Mouse (Mus musculus) yolk sac, embryonic 10.5 days (tissue): Measurements from ENCODE around the gene Nfic.

ENCODE experiments used
- DNase-seq: peaks from one replicate; pipeline ENCODE4 v3.0.0-alpha.2; 2017; ENCODE audit warnings: low spot score

Nfic gene

DNA sequence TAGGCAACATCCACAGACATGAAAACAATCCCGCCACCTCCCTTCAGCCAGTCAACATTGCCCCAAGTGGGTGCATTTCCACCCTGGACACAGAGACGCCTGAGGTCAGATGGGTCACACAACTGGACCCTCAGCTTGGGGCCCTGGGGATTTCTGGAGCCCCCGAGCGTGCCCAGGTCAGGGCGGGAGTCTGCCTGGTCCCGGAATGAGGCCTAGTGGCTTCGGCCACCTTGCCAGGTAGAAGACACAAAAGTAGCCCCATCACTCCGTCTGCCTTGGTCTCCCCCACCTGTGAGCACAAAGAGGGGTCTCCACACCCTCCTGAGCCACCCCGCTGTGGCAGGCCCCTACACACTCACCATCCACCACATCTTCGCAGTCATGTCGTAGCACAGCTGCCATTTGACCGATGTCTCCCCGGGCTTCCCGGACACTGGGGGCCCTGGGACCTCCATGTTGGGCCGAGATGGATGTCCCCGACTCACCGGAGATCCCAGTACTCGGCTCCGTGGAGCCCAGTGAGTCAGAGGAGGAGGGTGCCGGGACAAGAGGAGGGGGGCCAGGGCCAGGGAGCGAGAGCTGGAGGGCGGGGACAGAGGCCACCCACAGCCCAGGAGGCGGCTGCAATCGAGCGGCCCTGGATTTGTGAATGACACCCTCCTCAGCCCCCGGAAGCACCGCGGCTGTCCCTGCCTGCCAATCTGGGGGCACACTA is at the start of gene Nfic:
Gene Nfic, minus strand, starts transcription at position 455 of the 715 bp plus-strand sequence.
- DNase-seq: no peak

DNA sequence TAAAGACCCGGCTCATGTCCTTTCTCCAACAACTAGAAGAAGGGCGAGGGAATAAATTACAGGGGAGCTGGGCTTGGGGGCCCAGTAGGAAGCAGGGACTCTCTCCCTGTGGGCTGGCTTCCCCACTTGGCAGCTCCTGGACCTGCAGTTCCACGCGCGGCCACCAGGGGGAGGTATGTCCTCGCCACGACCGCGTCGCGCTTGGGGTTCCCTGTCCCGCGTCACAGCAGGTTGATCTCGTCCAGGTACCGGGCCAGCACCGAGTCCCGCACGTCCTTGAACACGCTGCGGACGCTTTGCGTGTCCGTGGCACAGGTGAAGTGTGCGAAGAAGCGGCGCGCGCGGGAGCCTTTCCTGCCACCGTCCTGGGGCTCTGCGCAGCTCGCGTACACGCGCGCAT is 47.2 kb upstream of the Nfic start:
- peak; percentile 58 for DNase-seq

DNA sequence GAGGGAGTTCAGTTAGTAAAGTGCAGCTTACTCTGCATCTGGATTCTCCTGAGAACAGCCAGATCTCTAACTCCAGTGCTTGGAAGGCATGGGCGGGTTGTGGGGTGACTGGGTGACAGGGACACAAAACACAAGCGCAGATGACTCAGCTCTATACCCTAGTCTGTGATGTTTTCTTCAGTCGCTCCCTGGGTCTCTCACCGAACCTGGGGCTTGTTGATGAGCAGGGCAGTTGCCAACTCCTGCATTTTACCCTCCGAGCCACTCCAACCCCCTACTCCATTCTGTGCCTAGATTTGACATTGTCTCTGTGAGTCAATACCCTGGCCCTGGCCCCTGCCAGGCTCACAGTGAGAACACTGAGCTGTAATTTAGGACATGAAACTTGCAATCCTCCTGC is 46.4 kb upstream of the Nfic start:
- no peak for DNase-seq

DNA sequence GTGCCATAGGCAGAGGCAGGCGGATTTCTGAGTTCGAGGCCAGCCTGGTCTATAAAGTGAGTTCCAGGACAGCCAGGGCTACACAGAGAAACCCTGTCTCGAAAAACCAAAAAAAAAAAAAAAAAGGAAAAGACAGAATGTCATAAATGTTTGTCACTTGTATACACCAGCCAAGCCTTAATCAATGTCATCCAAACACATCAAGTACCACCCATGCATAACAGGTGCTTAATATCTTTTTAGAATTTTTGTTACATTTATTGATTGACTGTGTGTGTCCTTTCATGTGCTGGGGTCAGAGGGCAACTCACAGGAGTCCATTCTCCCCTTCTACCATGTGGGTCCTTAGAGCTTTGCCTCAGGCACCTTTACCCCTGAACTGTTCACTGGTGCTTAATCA is 44.6 kb upstream of the Nfic start, which contains the start of gene S1pr4:
Gene S1pr4, minus strand, starts transcription at position 101 of the 400 bp plus-strand sequence.
- no peak for DNase-seq

DNA sequence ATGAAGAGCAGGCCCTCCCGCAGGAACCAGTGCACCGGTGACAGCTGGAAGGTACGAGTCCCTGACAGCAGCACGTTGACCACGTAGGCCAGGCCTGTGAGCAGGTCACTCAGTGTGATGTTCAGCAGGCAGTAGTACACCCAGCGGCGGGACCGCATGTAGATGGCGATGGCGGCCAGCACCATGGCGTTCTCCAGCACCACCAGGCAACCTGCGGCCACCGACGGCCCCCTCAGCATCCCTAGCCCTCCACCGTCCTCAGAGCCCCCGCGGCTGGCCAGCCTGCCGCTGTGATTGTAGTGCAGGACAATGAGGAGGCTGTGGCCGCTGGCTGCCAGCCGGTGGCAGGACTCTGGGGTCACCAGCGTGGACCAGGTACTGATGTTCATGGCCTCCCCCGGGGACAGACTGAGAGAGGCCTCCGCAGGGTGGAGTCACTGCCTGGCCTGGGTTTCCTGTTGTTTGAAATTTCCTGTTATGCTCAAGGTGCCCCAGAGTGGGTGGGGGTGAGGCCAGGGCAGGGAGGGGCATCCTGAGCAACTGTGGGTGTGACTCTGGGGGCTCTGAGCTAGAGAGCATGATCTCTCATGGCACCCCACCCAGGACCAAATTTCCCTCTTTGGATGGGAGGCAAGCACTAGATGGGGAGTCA is 43.9 kb upstream of the Nfic start:
- DNase-seq: no peak

DNA sequence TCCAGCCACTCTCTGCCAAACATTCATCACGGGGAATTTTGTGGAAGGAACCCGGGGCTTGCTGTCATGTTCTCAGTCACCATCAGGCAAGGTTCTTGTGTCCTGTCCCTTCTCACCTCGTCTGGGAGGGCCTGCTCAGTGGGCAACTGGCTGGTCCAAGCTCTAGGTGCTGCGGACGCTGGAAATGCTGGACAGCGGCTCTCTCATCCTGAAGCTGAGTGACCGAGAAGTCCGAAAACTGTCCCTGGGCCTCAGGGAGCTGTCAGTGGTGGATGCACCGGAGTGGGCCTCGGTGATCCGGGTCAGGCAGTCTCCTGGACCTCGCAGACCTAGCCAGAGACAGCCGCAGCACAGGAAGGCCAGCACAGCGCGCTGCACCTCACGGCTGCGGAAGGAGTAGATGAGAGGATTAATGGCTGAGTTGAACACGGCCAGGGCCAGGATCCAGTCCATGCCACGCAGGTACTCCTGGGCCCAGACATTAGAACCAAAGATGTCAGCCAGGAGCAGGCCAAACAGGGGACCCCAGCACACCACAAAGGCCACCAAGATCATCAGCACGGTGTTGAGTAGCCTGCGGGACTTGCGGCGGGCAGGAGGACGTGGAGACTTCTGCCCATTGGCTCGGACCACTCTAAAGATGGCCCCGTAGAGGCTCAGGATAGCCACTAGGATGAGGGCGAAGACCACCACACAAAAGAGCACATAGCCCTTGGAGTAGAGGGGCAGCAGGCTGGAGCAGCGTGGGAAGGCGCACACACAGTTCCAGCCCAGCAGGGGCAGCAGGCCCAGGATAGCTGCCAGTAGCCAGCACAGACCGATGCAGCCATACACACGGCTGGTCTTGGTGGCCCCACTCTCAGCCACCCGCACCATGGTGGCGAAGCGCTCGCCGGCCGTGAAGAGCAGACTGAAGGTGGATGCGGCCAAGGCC is 43.1 kb upstream of the Nfic start:
- no peak for DNase-seq

DNA sequence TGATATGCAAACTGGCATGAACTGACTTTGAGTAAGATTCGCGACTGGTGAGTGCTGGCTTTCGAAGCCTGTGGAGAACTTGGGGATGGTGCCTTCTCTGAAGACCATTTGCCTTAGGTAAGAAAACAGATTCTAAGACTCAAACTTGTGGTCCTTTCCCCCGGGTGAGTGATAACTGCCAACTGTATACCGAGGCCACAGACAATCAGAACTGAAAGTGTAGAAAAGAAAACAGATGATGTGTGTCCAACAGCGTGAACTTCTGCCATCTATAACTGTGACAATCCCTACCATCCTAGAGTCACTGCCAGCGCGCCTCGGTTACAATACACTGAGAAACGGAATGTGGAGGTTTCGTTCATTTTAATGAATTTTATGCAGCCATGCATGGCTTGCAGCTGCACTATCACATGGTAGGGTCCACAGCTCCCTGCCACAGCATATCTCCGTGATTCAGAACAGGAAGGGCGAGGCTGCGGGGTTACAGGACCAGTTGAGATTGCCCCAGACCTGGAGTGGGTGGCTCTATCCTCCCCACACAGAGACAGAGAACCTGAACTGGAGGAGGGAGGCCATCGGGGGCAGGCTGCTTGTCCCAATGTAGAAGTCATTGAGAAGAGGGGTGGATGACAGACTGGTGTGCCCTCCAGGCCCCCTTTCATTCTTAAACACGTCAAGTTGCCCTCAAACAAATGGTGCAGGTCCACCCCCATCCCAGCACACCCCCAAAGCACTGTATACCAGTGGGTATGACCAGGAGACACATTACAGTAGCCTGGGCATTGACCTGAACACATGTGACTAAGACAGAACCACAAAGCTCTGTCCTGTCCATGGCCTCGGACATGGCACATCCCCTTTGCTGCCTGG is 42.2 kb upstream of the Nfic start:
- no peak for DNase-seq

DNA sequence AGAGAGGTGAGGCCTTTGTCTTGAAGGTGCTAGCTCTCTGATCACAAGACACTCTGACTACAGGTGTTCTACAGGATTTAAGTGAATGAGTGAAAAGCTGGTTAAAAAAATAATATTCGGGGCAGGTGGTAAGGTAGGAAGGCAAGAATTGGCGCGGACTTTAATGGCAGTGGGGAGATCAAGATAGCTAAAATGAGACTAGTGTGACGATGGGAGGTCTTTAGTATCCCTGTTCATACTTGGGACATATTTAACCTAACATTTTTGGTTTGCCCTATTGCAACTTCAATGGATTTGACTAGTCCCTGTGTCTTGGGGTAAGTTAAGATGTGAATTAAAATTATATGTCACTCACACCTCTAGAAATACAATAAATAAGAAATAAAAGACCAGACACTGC is 41.5 kb upstream of the Nfic start:
- no peak for DNase-seq

DNA sequence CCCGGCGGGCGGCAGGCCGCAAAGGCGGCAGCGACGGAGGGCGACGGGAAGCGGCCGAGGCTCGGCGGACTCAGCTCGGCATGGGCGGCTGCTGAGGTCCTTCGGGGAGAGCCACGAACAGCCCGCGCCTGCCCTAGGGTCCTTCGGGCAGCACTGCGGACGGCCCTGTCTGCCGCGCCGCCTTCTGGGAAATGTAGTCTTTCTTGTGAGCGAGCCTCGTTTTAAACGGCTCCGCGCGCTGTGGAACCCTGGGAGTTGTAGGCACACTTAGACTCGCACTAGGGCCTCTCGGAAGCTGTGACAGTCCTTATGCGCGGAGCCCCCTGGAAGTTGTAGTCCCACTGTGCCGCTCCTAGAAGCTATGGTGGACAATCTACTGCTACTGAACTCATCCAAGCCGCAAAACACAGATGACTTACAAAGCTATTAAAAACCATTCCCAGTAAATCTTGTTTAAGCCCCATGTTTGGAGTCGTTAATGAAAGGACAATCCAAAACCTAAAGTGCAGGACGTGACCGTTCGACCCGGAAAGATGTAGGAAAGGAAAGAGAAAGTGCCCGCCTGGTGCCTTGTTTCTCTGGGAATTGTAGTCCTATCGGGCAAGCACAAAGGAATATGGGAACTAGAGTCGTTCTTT is 40.9 kb upstream of the Nfic start, which contains the start of gene Ncln:
Gene Ncln, minus strand, starts transcription at position 129 of the 638 bp plus-strand sequence.
- peak; percentile 98 for DNase-seq

DNA sequence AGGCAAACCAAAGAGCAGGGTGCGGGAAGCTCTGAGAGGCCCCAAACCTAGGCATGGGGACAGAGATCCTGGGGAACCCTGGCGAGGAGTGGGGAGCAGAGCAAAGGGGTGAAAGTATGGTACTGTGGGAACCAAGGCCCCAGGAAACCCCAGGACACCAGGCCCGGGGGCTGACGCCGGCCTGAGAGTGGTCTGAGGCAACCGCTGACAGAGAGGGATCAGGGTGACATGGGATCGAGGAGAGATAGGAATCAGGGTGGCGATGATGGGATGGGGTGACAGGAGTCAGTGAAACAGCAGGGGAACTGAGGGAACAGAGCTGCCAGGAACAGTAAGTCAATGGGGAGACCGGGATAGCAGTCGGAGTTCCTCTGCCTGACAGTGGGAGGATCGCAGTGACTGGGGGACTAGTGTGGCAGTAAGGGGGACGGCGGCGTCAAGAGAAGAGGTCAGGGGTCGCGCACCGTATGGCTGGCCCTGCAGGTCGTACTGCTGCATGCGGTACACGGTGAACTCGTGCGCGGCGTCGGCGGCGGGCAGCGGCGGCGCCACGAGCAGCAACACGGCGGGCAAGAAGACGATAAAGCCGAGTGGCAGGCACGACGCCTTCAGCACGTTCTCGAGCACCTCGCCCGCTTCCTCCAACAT is 40.3 kb upstream of the Nfic start:
- no peak for DNase-seq

DNA sequence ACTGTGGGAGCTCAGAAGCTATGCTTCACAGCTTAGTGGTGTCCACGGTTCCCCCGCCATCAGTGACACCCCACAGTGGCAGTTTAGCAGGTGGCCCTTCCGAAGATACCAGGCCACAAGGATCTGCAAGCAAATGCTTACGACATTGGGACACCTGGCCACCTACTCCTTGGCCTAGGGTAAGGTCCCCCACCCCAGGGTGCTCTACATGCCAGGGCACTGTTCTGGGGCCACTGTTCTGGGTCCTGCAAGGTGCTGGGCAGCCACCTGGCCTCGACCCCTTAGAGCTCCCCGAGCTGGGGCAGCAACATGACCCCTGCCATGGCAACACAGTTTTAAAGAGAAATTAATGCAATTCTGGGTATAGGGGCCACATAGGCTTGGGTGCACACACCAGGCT is 39.7 kb upstream of the Nfic start:
- no peak for DNase-seq

DNA sequence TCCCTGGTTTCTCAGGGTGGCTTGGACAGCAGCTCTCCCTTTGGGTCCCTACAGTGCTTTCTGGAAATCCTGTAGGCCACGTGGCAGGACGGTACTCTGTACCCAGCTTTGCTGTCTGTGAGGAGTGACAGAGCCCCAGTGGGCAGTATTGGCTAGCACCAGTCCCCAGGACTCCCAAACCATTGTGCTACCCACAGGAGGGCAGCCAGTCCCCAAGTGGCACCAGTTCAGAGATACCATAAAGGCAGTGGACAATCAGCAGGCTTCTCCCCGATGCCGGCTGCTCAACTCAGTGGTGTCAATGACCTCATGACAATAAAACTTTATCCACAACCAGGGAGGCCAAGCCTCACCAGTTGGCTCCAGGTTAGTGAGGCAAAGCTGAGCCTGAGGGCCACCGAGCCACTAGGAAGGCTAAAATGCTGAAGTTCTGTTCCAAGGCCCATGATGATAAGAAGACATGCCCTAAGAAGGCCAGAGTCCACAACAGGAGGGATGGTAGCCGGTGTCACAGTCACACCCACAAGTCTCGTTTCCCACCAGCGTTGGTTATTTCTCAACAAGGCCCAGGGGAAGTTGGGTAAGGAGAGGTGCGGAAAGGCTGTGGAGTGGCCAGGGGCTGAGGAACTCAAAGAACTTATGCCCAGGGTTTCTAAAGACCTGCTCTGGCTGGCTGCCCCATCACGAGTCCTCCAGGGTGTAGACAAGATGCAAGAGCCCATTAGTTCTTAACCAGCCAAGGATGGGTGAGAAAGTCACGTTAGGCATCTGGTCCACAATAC is 39.0 kb upstream of the Nfic start:
- no peak for DNase-seq

DNA sequence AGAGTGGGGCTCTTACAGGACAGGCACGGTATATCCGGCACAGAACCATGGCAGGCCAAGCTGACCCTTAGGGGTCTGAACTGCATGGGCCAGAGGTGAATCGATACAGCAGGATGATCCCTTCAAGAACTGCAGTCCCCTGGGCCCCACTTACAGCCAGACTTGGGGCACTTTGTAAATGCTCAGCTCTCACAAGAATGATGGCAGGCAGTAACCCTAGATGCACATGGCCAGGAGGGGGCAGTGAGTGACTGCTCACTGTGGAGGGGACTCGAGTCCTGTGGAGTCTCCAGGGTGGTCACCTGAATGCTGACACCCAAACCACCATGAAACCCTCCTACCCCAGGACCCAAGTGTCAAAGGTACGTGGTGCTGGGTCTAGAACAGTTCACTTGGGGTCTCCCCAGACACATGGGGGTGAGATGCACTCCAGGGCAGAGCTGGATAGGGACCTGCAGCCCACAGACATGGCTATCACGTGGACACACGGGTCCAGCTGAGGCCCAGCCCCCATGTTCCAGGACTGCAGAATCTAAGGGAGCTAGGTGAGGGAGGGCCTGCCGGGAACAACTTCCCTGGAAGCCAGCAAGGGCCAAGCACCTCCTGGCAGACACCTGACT is 38.3 kb upstream of the Nfic start:
- no peak for DNase-seq

DNA sequence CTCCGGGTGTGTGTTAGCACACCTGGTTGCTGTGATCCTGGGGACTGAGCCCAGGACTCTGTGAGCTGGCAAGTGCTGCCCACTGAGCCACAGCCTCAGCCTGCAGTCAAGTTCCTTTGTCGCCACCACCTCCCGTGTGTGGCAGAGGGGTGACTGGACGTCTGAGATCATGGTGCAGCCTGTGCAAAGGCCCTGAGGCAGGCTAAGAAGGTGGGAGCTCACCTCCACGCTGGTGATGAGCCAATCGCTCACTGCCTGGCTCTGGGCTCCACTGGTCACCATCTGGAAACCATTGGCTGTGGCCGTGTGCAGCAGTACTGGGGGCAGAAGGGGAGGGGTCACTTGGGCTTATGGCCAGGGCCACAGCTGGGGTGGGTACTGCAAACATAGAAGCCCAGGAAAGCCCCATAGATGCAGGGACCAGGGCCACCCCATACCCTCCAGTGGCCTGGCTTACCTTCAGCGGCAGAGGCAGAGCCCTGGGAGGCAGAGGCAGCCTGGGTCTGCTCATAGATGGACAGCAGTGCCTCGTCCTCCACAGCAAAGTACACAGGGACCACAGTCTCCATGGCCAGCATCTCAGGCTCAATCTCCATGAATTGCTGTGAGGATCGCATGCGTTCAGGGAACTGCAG is 37.3 kb upstream of the Nfic start:
- no peak for DNase-seq

DNA sequence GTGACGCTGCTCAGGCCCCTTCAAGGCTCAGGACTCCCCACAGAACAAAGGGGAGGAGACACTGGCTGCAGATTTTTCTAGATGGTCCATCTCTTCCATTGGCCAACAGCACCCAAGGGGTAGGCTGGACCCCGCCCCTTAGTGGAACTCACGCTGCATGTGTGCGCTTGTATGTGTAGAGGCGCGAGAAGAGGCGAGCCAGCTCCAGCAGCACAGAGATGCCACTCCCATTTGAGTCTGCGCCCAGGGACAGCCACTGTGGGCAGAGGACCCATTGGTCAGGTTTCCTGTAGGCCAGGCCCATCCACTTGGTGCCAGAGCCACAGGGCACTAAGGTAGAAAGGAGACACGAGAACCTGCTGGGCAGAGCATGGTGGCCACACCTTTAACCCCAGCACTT is 35.6 kb upstream of the Nfic start:
- no peak for DNase-seq

DNA sequence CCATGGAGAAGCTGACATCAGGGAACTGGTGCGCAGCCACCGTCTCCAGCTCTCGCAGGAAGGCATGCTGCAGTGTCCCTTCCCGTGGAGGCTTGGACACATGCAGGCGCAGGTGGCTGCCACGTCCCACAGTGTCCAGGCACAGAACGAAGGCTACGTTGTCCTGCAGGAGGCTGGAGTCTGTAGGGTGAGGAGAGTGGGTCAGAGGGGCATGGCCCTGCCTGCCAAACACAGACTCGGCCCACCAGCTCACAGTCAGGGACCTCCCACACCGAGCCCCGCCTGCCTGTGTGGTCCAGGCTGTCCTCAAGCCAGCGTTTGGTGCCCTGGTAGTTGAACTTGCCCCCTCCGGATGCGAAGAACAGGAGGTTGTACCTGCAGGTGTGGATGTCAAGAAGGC is 34.5 kb upstream of the Nfic start:
- DNase-seq: no peak

DNA sequence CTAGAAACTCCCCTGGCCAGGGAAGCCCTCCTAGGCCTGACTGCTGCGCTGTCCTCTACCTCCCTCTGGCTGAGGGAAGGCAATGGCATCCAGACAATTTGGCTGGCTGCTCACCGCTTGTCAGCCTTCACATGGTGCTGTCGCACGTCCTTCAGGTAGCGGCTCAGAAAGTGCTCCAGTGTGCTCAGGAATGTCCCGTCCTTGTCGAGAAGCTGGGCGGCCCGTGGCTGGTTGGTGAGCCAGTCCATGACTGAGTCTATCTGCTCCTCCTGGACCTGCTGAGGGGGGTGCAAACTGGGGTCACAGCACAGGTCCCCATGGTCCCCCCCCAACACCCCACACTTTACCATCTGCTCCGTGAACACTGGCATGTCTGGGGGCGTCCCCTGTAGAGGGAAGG is 32.6 kb upstream of the Nfic start:
- DNase-seq: no peak

DNA sequence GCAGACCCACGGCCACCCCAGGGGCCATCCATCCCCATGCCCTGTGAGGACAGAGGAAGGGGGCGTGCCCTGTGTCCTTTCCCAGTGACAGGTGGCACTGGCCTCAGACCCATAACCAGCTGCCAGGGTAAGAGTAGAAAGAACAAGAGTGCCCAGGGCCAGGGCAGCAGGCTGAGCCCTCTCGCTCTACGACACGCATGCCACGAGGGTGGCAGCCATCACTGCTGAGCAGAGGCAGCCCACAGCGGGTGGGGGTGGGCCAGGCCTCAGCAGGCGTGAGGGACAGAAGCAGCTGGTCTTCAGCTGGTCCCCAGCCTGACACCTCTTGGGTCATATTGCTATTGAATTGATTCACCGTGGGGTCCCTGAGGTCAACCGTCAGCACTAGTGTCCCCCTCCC is 31.1 kb upstream of the Nfic start:
- no peak for DNase-seq

DNA sequence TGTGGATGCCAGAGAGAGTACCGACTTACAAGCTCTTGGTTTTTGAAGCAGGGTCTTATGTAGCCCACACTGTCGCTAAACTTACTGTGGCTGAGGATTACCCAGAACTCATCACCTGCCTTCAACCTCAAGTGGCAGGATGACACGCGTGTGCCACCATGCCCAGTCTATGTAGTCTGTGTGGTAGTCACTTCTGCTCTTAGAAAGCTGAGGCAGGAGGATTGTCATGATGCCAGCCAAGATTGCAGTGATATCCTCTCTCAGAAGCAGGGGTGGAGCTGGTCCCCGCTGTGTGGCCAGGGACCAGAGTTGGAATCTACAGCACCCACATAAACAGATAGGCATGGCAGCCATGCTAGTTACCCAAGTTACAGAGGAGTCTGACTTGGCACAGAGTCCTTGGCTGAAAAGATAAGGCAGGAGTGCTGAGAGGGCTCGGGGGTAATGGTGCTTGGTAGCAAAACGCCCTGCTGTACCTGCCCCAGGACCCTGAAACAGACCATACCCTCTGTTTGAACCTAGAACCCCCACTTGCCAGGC is 30.1 kb upstream of the Nfic start:
- DNase-seq: no peak
